Mouse (Mus musculus) right cerebral cortex, postnatal 36 days (tissue): Measurements from ENCODE around the gene Palld.

ENCODE experiments used
- DNase-seq, 2 experiments: peaks; one replicate each; pipeline ENCODE4 v3.0.0; 2022; ENCODE audit warnings: low spot score in 2 of 2, mixed read lengths in 1 of 2

The Palld gene

DNA sequence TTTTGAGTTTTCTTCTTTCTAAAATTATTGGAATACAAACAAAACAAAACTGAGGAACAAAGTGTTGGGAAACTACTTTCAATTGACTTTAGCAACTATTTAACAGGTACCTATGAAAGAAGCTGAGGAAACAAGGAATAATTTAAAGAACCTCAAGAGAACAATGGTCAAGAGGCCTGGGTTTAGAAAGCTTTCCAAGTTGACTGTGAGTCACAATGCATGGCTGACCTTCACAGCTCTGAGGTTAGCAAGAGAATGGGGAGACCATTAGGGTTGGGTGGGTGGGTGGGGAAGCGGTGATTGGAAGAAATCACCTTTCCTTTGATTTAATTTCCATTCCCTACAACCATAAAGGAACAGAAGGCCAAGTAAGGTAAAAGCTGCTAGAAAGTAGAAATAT is 35.6 kb downstream of the Palld start:
- DNase-seq: no peak

- DNase-seq: no peak
These were observed 37.1 kb downstream of the Palld start for GRCm38 (mm10) chr8:61865365-61865764.

DNA sequence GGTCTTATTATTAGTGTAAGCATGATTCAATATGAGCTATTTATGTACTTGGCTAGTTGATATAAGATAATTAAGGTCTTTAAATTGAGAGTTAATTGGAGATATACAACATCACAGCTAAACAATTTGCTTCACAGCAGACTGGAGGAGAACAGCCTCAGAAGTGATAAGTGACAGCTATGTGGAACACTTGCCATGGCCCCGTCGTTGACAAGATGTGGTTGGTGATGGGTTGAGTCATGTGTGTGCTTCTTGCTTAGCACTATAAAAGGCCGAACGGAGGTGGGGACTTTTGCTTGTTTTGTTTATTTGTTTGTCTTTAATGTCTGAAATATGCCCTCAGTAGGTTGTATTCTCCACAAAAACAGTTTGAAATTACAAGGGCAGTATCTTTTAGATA is 51.2 kb downstream of the Palld start:
- DNase-seq: no peak

DNA sequence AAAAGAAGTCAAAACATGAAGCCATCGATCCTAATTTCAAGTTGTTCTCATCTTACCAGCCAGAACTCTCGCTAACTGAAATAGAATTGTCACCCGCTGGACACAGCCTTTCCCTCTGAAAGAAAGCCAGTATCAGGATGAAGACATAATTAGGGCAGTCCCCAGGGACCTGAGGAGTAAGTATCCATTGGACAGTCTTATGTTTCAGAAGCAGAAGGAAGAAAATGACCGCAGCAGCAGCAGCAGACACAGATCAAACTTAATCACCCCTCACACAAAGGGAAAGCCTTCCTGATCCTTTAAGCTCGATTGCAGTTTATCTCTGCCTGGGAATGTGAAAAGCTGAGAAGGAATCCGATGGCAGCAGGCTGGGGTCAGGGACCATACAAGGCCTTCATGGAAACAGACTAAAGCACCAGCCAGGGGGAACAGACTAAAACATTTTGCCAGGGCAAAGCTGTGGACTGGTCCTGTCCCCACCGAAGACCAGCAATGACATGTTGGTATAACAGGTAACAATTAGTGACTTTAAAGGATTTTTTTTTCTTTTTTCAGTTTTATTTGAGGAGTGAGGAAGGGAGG is 53.8 kb downstream of the Palld start:
- no peak for DNase-seq

DNA sequence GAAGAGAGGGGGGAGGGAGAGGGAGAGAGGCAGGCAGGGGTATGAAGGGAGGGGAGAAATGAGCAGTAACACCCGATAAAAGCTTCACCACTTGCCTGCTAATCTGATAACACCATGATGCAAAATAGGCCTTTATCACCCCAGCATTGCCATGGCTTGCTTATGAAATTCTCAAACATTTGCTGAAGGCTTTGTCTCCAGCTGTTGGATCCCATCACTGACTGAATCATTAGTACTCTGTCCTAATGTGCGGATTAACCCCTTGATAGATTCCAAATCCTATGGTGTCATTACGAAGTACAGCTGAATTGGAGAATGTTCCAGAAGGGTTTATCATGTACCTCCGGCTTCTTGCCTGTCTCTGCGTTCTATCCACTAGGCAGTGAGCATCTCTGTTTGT is 55.0 kb downstream of the Palld start:
- no peak for DNase-seq

DNA sequence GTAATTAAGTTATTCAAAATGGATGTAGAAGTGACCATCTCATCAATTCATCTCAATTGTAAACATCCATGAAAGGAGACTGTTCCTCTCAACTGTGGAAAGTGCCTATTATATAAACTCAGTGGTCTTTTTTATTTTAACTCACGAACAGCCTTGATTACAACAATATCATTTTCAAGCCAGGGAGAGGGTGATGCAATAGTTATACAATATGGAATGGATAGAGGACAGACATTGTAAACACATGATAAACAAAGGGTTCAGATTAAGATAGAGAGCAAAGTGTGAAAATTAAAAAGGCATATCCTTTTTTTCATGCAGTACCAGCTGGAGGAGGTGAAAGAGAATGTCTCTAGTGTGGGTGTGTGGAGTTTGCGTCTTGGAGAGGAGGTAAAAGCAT is 57.5 kb downstream of the Palld start:
- DNase-seq: no peak

DNA sequence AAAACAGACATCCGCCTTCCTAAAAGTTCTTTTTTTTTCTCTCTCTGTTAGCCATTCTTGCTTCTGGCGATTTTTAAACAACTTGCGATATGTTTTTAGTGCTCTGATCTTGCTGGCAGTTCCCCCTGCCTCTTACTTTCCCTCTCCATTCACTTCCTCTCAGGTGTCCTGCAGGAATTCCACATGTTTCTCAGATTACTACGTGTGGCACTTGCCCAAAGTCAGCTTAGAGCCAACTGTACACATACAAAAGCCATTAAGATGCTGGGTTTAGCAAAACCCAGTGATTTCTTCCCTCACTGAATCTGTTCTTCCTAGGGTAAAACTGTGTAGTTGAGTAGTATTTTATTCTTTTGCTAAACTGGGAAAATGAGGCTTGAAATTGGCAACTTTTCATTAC is 57.9 kb downstream of the Palld start:
- DNase-seq: no peak

DNA sequence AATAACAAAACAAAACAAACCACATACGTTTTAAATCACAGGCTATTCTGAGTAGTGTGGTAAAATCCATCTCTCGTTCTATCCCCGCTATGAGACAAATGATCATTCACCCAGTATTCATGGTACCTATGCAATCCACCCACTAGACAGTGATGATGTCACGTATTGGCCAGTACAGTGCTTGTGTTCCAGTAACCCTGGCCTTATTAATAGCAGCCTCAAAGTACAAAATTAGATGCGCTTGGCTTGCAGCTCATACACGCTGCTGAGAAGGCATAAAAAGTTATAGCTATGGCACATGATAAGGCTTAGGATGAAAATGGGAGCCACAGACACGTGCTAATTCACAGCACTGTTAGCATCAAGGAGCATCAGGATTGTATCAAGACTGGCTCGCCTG is 58.7 kb downstream of the Palld start:
- no peak for DNase-seq

GRCm38 (mm10) chr8:61833211-61833610 is 69.3 kb downstream of the Palld start:
- no peak for DNase-seq

DNA sequence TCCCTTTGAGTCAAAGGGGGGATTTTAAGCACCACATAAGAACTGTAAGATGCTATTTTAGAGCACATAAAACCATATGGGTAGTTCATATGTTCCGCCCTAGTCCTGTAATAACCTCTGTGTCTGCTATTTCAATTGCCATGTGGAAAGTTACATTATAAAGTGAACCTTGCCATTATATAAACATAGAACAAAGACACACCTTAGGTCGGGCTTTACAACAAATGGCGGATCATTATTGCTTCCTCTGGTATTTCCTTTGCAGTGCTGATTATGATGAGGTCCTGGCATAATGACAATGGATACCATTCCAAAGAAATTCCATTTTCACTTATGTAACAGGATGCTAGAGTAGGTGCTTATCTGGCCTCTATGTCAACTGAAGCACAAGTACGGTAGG is 70.5 kb downstream of the Palld start:
- DNase-seq: no peak

DNA sequence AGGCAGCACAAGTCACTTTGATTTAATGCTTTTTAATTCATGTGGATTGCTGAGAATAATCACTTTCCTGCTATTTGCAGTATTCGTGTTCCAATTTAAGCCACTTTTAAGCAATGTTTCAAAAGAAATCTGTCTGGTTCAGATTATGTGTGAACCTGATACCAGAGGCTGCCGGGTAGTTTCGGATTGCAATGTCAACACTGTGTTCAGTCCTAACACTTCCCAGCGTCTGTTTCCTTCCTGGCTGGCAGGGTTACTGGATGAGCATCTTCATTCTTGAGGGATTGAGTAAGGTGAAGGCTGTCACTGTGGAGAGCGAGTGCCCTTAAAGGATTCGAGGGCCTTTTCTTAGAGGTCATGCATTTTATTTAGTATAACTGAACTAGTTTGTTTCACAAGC is 71.7 kb downstream of the Palld start:
- no peak for DNase-seq

GRCm38 (mm10) chr8:61824563-61824962 is 77.9 kb downstream of the Palld start:
- no peak for DNase-seq

DNA sequence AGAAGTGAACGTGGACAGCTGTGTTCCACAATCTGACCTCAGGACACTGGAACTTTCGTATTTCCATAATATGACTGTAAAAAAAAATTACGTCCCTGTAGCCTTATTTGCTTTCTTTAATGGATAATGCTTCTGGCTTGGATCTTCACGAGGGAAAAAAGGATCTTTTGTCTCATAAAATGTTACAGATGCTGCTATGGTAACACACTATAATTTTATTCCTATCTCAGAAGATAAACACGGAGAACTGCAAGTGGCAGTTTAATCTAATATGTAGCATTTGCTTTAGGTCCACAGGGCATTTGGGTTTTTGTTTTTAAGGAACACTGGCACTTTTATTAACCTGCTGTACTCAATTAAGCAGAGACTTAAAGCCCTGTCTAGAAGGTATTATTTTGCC is 79.3 kb downstream of the Palld start:
- no peak for DNase-seq

DNA sequence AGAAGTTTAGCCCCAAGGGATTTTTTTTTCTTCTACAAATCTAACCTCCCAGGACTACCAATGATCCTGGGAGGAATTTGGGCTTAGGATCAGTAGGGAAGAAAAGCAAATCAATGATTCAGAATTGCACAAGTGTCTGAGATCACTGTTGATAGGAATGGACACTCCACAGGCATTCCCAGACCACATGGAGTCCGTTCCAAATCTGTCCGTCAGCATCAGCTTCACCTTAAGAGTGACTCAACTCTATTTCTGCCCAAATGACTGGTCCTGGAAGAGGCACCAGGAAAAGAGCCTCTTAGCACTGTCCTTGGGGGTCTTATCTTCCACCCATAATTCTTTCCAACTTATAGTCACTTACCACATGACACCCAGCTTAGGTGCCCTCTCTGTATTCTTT is 98.7 kb downstream of the Palld start:
- DNase-seq: no peak

DNA sequence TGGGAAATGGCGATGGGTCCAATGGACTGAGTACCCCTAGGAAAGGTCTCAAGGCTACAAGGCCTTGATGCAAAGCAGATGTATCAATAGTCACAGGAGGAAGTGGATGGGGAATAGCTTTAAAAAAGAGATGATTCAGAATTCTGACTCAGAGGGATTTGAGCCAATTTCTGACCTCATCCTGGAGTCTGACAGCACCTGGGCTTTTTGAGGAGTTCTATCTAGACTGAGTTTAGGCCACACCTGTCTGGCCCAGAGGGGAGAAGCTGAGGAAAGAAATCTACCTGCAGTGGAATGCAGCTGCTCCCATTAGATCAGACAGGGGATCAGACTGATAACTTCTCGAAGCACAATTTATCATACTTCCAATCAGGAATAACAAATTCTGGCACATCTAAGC is 99.7 kb downstream of the Palld start:
- no peak for DNase-seq

GRCm38 (mm10) chr8:61797391-61797947 is 105.0 kb downstream of the Palld start:
- DNase-seq: no peak

DNA sequence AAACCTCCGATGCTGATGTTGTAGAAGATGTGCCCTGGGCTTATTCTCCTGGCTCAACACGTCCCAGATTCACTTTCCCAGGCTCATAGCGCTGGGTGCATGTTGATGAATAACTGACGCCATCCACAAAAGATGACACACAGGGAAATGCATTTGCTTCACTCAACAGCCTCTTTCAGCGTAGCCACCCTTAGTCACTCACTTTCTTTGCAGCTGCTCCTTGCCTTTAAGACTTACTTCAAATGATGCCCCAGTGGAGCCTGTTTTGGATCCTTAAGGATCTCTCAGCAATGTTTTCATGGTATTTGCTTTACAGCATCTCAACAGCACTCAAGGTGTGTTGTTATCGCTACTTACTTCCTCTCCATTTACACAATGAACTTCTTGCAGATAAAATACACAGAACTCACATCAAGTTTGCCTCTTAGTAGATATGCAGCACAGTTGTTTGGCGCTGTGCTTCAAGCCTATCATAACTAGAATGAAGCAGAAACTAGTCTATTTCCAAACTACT is 105.9 kb downstream of the Palld start:
- no peak for DNase-seq

DNA sequence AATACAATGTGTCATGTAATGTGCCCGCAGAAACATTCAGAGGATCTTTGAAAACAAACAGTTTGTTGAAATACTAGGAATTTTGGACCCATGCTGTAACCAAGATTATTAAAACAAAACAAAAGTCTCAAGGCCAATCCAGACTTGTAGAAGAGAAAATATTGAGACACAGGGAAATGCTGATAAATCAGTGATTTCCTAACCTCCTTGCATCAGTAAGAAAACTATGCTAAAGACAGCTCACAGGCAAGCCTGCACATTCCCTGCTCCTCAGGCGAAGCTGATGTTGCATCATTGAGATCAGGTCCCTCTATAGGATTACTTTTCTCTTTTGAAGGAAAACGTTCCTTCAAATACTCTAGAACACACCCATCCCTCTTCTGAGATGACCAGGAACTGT is 112.5 kb downstream of the Palld start:
- no peak for DNase-seq

DNA sequence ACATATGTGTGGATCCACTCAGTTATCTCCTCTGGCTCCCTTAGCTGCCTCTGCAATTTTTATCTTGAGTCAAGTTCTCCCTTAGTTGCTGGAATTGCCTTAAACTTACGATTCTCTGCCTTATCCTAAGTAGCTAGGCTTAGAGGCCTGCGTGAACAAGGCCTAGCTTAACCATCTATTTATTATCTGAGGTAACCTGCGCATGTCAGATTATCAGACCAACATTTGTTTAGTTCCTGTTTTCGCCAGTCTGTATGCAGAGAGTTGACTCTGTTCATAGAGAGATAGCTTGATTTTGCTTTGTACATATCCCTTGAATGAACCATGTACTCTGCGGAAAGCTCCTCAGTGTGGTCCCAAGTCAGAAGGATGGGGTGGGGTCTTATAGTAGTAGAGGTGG is 113.2 kb downstream of the Palld start:
- no peak for DNase-seq

- no peak for DNase-seq
These were observed 119.5 kb downstream of the Palld start for GRCm38 (mm10) chr8:61782931-61783491.

- no peak for DNase-seq
These were observed 121.7 kb downstream of the Palld start for GRCm38 (mm10) chr8:61780652-61781257.

DNA sequence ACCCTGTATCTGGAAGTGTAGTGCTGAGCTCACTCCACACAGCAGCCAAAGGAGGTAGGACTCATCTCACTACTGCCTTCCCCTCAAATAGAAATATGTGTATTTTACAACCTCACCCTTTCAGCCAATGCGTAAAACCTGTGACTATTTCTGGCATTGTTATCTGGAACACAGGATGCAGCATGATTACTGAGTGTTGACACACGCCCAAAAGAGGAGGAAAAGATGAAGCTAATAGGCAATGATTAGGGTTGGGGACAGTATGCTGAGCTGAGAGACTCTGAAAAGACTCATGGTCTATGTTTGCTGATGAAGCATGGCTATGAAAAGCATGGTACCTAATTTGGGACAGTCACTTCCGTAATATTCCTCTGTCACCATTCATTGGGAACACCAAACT is 124.3 kb downstream of the Palld start:
- DNase-seq: no peak

- DNase-seq: no peak
These were observed 125.9 kb downstream of the Palld start for GRCm38 (mm10) chr8:61776560-61776959.
